Mouse (Mus musculus) G1E-ER4 (cell line): ENCODE measurements around the gene Psme2b. TPM values are rescaled to one million over a fixed set of nuclear protein-coding genes. Genes with fewer than 3 reads are reported as not detected.
A peak's percentile ranks its signal among the peaks of the same experiment; 100 is the strongest.
"Not testable (repeated sequence)": the region's sequence is repeated elsewhere in the genome, so short reads cannot be mapped to it uniquely, and the experiment has no call there.

Experiments
- GATA1 ChIP-seq: IDR thresholded peaks from one replicate; pipeline ENCODE4 v1.8.0; 2012; ENCODE audit warnings: low read length, inconsistent platforms
- polyA plus RNA-seq: library from polyadenylated mRNA; stranded (reverse); fragments of >175 nt; gene quantifications from 2 replicates; pipeline ENCODE4 v1.2.3, GENCODE M21; 2012

The Psme2b gene
- 0.10 and 0.23 TPM in 2 replicates for polyA plus RNA-seq

- TF ChIP-seq GATA1: not testable (repeated sequence)
These were observed at the start of gene Psme2b for GRCm38 (mm10) chr11:48946090-48946489. Gene Psme2b (minus strand): TSS chr11:48946190.

- not testable (repeated sequence) for TF ChIP-seq GATA1
These were observed 48.0 kb upstream of the Psme2b start, which contains the start of gene Tgtp1 for GRCm38 (mm10) chr11:48994018-48994417. Gene Tgtp1 (minus strand): TSS chr11:48994172.

GRCm38 (mm10) chr11:48991740-48992520, 45.9 kb upstream of the Psme2b start, which contains the start of gene Gm12185:
Gene Gm12185 (minus strand): TSS chr11:48992226.
- TF ChIP-seq GATA1: not testable (repeated sequence)

GRCm38 (mm10) chr11:48979251-48979650, 33.3 kb upstream of the Psme2b start, which contains the start of gene 9930111J21Rik1:
Gene 9930111J21Rik1 (minus strand): TSS chr11:48979398.
- TF ChIP-seq GATA1: not testable (repeated sequence)

- not testable (repeated sequence) for TF ChIP-seq GATA1
These were observed 32.4 kb upstream of the Psme2b start, which contains the start of gene Olfr56 for GRCm38 (mm10) chr11:48978240-48978939. Gene Olfr56 (plus strand): TSS chr11:48978889.

GRCm38 (mm10) chr11:48918380-48918779, 27.6 kb downstream of the Psme2b start:
- TF ChIP-seq GATA1: no peak

- no peak for TF ChIP-seq GATA1
These were observed 32.4 kb downstream of the Psme2b start for GRCm38 (mm10) chr11:48913611-48914010.

GRCm38 (mm10) chr11:48908459-48908858, 37.5 kb downstream of the Psme2b start:
- TF ChIP-seq GATA1: peak; percentile 85

- no peak for TF ChIP-seq GATA1
These were observed 44.0 kb downstream of the Psme2b start, which contains the start of gene Gm5431 for GRCm38 (mm10) chr11:48902021-48902420. Gene Gm5431 (minus strand): TSS chr11:48902214.

- TF ChIP-seq GATA1: no peak
These were observed 47.1 kb downstream of the Psme2b start for GRCm38 (mm10) chr11:48898812-48899431.

Other genes with a start within 250 kb of the Psme2b start
- 363 and 5,083 TPM in 2 replicates for gene Rack1, start 145.9 kb downstream of the Psme2b start, polyA plus RNA-seq
- gene Trim41, start 128.8 kb downstream of the Psme2b start, polyA plus RNA-seq: 71.0 and 75.1 TPM in 2 replicates
- gene Trim7, start 120.0 kb downstream of the Psme2b start, polyA plus RNA-seq: 1.0 and 1.2 TPM in 2 replicates
- gene Gm12184, start 119.5 kb downstream of the Psme2b start, polyA plus RNA-seq: 56.4 and 64.2 TPM in 2 replicates
- gene Irgm1, start 74.5 kb downstream of the Psme2b start, polyA plus RNA-seq: 2.2 and 2.4 TPM in 2 replicates
- not detected in 2 replicates for gene Gm5431, start 44.0 kb downstream of the Psme2b start, polyA plus RNA-seq
- gene Olfr56, start 32.7 kb upstream of the Psme2b start, polyA plus RNA-seq: 0.02 and 0.03 TPM in 2 replicates
- not detected in 2 replicates for gene 9930111J21Rik1, start 33.2 kb upstream of the Psme2b start, polyA plus RNA-seq
- gene Gm12185, start 46.0 kb upstream of the Psme2b start, polyA plus RNA-seq: not detected in 2 replicates
- gene Tgtp1, start 48.0 kb upstream of the Psme2b start, polyA plus RNA-seq: 0.04 and 0.06 TPM in 2 replicates
- gene 9930111J21Rik2, start 105.1 kb upstream of the Psme2b start, polyA plus RNA-seq: 0.01 and 0.02 TPM in 2 replicates
- 0.59 and 0.72 TPM in 2 replicates for gene Tgtp2, start 118.0 kb upstream of the Psme2b start, polyA plus RNA-seq
- gene Ifi47, start 130.4 kb upstream of the Psme2b start, polyA plus RNA-seq: 0.44 and 0.90 TPM in 2 replicates
- gene Olfr1396, start 168.7 kb upstream of the Psme2b start, polyA plus RNA-seq: not detected in 2 replicates
- gene Olfr1395, start 196.1 kb upstream of the Psme2b start, polyA plus RNA-seq: not detected in 2 replicates
- gene Olfr1394, start 208.2 kb upstream of the Psme2b start, polyA plus RNA-seq: not detected in 2 replicates
- not detected in 2 replicates for gene Btnl9, start 241.0 kb upstream of the Psme2b start, polyA plus RNA-seq